Mouse (Mus musculus) embryonic facial prominence, embryonic 13.5 days (tissue): Measurements from ENCODE around the gene Cyb561d2. TPM values are rescaled to one million over a fixed set of nuclear protein-coding genes. Genes with fewer than 3 reads are reported as not detected.

Experiments
- ATAC-seq: fragments of 200-750 bp; cut with Nextera tagmentation; 2 replicates; pipeline ENCODE4 v1.8.0; 2017; ENCODE audit warnings: low read depth; ENCODE audit not compliant: insufficient number of reproducible peaks, insufficient read depth, low FRiP score, low TSS enrichment
- H3K27ac ChIP-seq: fragments of 300-500 bp; sonication (generic); 2 replicates; pipeline ENCODE4 v1.5.1; 2015; ENCODE audit warnings: moderate library complexity, mild to moderate bottlenecking, inconsistent platforms
- H3K27me3 ChIP-seq: fragments of 300-500 bp; sonication (generic); 2 replicates; pipeline ENCODE4 v1.6.1; 2015; ENCODE audit warnings: mild to moderate bottlenecking, inconsistent platforms
- H3K36me3 ChIP-seq: fragments of 300-500 bp; sonication (generic); 2 replicates; pipeline ENCODE4 v1.6.1; 2015; ENCODE audit warnings: mild to moderate bottlenecking, inconsistent platforms
- H3K4me1 ChIP-seq: fragments of 300-500 bp; sonication (generic); 2 replicates; pipeline ENCODE4 v1.6.1; 2015; ENCODE audit warnings: inconsistent platforms
- H3K4me2 ChIP-seq: fragments of 300-500 bp; sonication (generic); 2 replicates; pipeline ENCODE4 v1.6.1; 2015; ENCODE audit warnings: moderate library complexity, mild to moderate bottlenecking, inconsistent platforms
- H3K4me3 ChIP-seq: fragments of 300-500 bp; sonication (generic); 2 replicates; pipeline ENCODE4 v1.5.1; 2015; ENCODE audit warnings: mild to moderate bottlenecking, inconsistent platforms
- H3K9ac ChIP-seq: fragments of 300-500 bp; sonication (generic); 2 replicates; pipeline ENCODE4 v1.6.1; 2015; ENCODE audit warnings: mild to moderate bottlenecking, inconsistent platforms
- H3K9me3 ChIP-seq: fragments of 300-500 bp; sonication (generic); 2 replicates; pipeline ENCODE4 v1.6.1; 2016; ENCODE audit warnings: inconsistent platforms
- WGBS: fragments of 180-500 bp; shearing (Covaris S2); methylation state at CpG from one replicate; pipeline ENCODE4 v1.1.7; 2015; ENCODE audit warnings: mixed read lengths; 5-methylcytosine and 5-hydroxymethylcytosine counted together
- polyA plus RNA-seq: library from polyadenylated mRNA; unstranded; fragments of >200 nt; fragmentation: Nextera tagmentation; extraction: Ambion mirVana; gene quantifications from 2 replicates; pipeline ENCODE4 v1.2.1, GENCODE M21; 2015

Cyb561d2 gene
- polyA plus RNA-seq, 1 experiment from 2014 or later: 26.1 TPM

- ATAC-seq: no peak
- Histone ChIP-seq H3K4me2 (no peak overlapping the region), H3K36me3 (no peaks in the 10 kb centered on the region), H3K27ac (no peak overlapping the region), H3K4me1 (peaks cover 23% of the 10 kb centered on the region), H3K9me3 (no peaks in the 10 kb centered on the region), H3K9ac (no peak overlapping the region), H3K4me3 (no peak overlapping the region), H3K27me3 (no peaks in the 10 kb centered on the region)
- WGBS: 63% methylated on average over 8 of the region's 8 CpGs
Measured at GRCm38 (mm10) chr9:107490146-107490545, 51.8 kb downstream of the Cyb561d2 start.

Other genes starting within 250 kb of the Cyb561d2 start
- 9.3 and 12.4 TPM in 2 replicates for gene Cish, start 246.2 kb downstream of the Cyb561d2 start, polyA plus RNA-seq
- gene Hemk1, start 203.8 kb downstream of the Cyb561d2 start, polyA plus RNA-seq: 11.4 and 12.1 TPM in 2 replicates
- 1.2 and 1.5 TPM in 2 replicates for gene 6430571L13Rik, start 201.6 kb downstream of the Cyb561d2 start, polyA plus RNA-seq
- 0.76 and 1.1 TPM in 2 replicates for gene Cacna2d2, start 142.6 kb downstream of the Cyb561d2 start, polyA plus RNA-seq
- gene Tmem115, start 8.2 kb downstream of the Cyb561d2 start, polyA plus RNA-seq: 46.2 and 46.9 TPM in 2 replicates
- 44.3 and 47.2 TPM in 2 replicates for gene Nprl2, start within 50 bp of the Cyb561d2 start, polyA plus RNA-seq
- gene Zmynd10, start 5.1 kb upstream of the Cyb561d2 start, polyA plus RNA-seq: 2.1 and 2.2 TPM in 2 replicates
- 65.2 and 68.5 TPM in 2 replicates for gene Rassf1, start 9.4 kb upstream of the Cyb561d2 start, polyA plus RNA-seq
- gene Tusc2, start 21.1 kb upstream of the Cyb561d2 start, polyA plus RNA-seq: 35.9 and 42.9 TPM in 2 replicates
- gene Hyal2, start 25.8 kb upstream of the Cyb561d2 start, polyA plus RNA-seq: 118 TPM in 2 replicates
- 13.8 and 15.0 TPM in 2 replicates for gene Hyal1, start 34.7 kb upstream of the Cyb561d2 start, polyA plus RNA-seq
- 21.8 and 22.5 TPM in 2 replicates for gene Naa80, start 36.7 kb upstream of the Cyb561d2 start, polyA plus RNA-seq
- gene Hyal3, start 38.6 kb upstream of the Cyb561d2 start, polyA plus RNA-seq: 1.6 and 2.8 TPM in 2 replicates
- gene Ifrd2, start 45.4 kb upstream of the Cyb561d2 start, polyA plus RNA-seq: 39.3 and 54.2 TPM in 2 replicates
- 8.4 and 8.6 TPM in 2 replicates for gene Sema3b, start 67.0 kb upstream of the Cyb561d2 start, polyA plus RNA-seq
- 446 and 470 TPM in 2 replicates for gene Gnai2, start 93.2 kb upstream of the Cyb561d2 start, polyA plus RNA-seq
- gene Slc38a3, start 127.3 kb upstream of the Cyb561d2 start, polyA plus RNA-seq: 3.4 and 4.1 TPM in 2 replicates
- 1.2 and 2.0 TPM in 2 replicates for gene Gnat1, start 137.5 kb upstream of the Cyb561d2 start, polyA plus RNA-seq
- 37.7 and 44.0 TPM in 2 replicates for gene Sema3f, start 168.3 kb upstream of the Cyb561d2 start, polyA plus RNA-seq
- 262 and 274 TPM in 2 replicates for gene Rbm5, start 228.8 kb upstream of the Cyb561d2 start, polyA plus RNA-seq